Mouse (Mus musculus) limb, embryonic 15.5 days (tissue): ENCODE measurements around the gene Lrp2. TPM values are rescaled to one million over a fixed set of nuclear protein-coding genes. Genes with fewer than 3 reads are reported as not detected.
"Not testable (repeated sequence)": the region's sequence is repeated elsewhere in the genome, so short reads cannot be mapped to it uniquely, and the experiment has no call there.

Experiments used
- ATAC-seq: fragments of 200-750 bp; cut with Nextera tagmentation; 2 replicates; pipeline ENCODE4 v1.8.0; 2017; ENCODE audit warnings: low read depth, moderate TSS enrichment; ENCODE audit not compliant: insufficient number of reproducible peaks, low FRiP score, low TSS enrichment
- H3K27ac ChIP-seq: fragments of 300-500 bp; sonication (generic); 2 replicates; pipeline ENCODE4 v1.5.1; 2015; ENCODE audit warnings: moderate library complexity, mild to moderate bottlenecking, inconsistent platforms
- H3K27me3 ChIP-seq: fragments of 300-500 bp; sonication (generic); 2 replicates; pipeline ENCODE4 v1.6.1; 2015; ENCODE audit warnings: inconsistent platforms
- H3K36me3 ChIP-seq: fragments of 300-500 bp; sonication (generic); 2 replicates; pipeline ENCODE4 v1.6.1; 2015; ENCODE audit warnings: inconsistent platforms
- H3K4me1 ChIP-seq: fragments of 300-500 bp; sonication (generic); 2 replicates; pipeline ENCODE4 v1.6.1; 2015; ENCODE audit warnings: inconsistent platforms
- H3K4me2 ChIP-seq: fragments of 300-500 bp; sonication (generic); 2 replicates; pipeline ENCODE4 v1.6.1; 2015; ENCODE audit warnings: mild to moderate bottlenecking, inconsistent platforms
- H3K4me3 ChIP-seq: fragments of 300-500 bp; sonication (generic); 2 replicates; pipeline ENCODE4 v1.5.1; 2015; ENCODE audit warnings: mild to moderate bottlenecking, inconsistent platforms
- H3K9ac ChIP-seq: fragments of 300-500 bp; sonication (generic); 2 replicates; pipeline ENCODE4 v1.6.1; 2015; ENCODE audit warnings: inconsistent platforms
- H3K9me3 ChIP-seq: fragments of 300-500 bp; sonication (generic); 2 replicates; pipeline ENCODE4 v1.6.1; 2016; ENCODE audit warnings: inconsistent platforms
- WGBS: fragments of 180-500 bp; shearing (Covaris S2); methylation state at CpG from one replicate; pipeline ENCODE4 v1.1.7; 2015; 5-methylcytosine and 5-hydroxymethylcytosine counted together
- polyA plus RNA-seq: library from polyadenylated mRNA; unstranded; fragments of >200 nt; fragmentation: Nextera tagmentation; extraction: Ambion mirVana; gene quantifications from 2 replicates; pipeline ENCODE4 v1.2.1, GENCODE M21; 2015

Lrp2 gene
- polyA plus RNA-seq, 1 experiment from 2014 or later, result not detected

DNA sequence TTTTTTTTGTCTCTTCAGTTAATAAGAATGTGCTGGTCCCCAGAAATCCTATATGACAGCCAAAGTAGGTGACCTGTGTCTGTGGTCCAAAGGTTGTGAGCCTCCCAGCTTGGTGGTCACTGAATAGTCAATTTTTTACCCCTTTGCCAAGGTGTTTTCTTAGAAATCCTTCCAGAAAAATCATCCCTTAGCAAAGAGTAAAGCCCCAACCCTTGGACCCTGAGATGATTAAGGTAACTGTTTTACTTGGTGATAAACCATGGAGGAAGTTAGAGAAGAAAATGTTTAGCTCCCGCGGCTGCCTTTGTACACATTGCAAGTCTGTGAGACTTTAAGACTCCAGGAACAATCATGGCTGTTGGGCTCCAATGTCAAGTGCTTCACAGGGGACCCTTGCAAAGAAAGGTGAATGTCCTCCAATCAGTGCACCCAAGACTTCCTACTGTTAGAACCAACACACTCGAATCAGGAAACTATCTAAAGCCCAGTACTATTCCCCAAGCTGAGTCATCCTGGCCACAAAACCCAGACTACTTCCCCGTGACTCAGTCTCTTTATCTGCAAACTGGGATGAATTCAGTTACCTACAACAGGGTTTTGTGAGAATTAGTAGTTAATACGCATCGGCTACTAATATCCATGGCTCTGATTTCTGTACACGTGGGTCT lies 18.0 kb upstream of the Lrp2 start:
- H3K4me2 ChIP-seq, result no peak overlapping the region
- H3K27ac ChIP-seq, result no peak overlapping the region
- H3K9ac ChIP-seq, result no peak overlapping the region
- H3K27me3 ChIP-seq, result no peaks in the 10 kb centered on the region
- H3K36me3 ChIP-seq, result no peaks in the 10 kb centered on the region
- H3K4me3 ChIP-seq, result no peak overlapping the region
- no peaks in the 10 kb centered on the region for H3K4me1 ChIP-seq
- no peak for ATAC-seq
- 91% methylated on average over 7 of the region's 7 CpGs for WGBS
- no peaks in the 10 kb centered on the region for H3K9me3 ChIP-seq

DNA sequence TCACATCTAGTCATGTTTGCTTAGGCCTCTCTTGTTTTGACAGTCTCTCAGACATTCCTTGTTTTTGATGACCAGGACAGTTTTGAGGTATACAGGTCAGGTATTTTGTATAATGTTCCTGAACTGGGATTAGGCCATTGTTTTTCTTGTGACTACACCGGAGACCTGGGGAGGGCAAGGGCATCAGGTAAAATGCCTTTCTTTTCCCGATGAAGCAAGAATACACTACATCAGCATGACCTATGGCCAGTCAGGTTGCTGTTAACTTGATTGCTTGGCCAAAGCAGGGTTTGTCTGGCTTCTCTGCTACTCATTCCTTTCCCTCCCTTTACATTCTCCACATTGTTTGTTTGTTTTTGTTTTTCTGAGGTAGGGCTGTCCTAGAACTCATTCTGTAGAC lies 7.3 kb upstream of the Lrp2 start:
- Histone ChIP-seq H3K4me2 (no peak overlapping the region), H3K36me3 (no peaks in the 10 kb centered on the region), H3K9ac (no peak overlapping the region), H3K27ac (no peak overlapping the region), H3K4me1 (no peaks in the 10 kb centered on the region), H3K27me3 (peaks cover 20% of the 10 kb centered on the region), H3K4me3 (no peak overlapping the region), H3K9me3 (no peaks in the 10 kb centered on the region)
- ATAC-seq, result no peak
- WGBS, result 90% methylated on average over 2 of the region's 2 CpGs

DNA sequence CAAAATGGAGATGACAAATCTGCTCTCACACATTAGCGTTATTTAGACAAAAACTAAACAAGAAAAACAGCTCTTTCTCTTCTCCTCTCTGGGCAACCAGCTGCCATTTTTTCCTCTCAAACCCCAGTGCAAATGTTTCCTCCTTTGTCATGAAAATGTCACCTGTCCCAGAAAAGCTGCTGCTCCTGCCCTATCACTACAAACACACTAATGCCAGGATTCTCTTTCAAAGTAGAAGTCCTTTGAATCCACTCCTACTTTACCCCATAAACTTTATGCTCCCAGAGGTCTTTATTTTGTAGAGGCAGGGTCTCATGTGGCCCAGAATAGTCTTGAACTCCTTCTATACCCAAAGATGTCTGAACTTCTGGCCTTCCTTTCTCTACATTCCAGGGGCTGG lies 6.7 kb upstream of the Lrp2 start:
- no peak for ATAC-seq
- Histone ChIP-seq H3K9me3 (no peaks in the 10 kb centered on the region), H3K4me2 (no peak overlapping the region), H3K4me1 (peaks cover 6% of the 10 kb centered on the region), H3K36me3 (no peaks in the 10 kb centered on the region), H3K27me3 (peaks cover 27% of the 10 kb centered on the region), H3K27ac (no peak overlapping the region), H3K9ac (no peak overlapping the region), H3K4me3 (no peak overlapping the region)
- WGBS, result 34% methylated on average over 1 of the region's 1 CpGs

- no peak overlapping the region for H3K4me3 ChIP-seq
- ATAC-seq, result no peak
- H3K4me2 ChIP-seq, result no peak overlapping the region
- H3K27me3 ChIP-seq, result peaks cover 32% of the 10 kb centered on the region
- H3K36me3 ChIP-seq, result no peaks in the 10 kb centered on the region
- H3K27ac ChIP-seq, result no peak overlapping the region
- no peak overlapping the region for H3K9ac ChIP-seq
- 65% methylated on average over 7 of the region's 7 CpGs for WGBS
- peaks cover 11% of the 10 kb centered on the region for H3K4me1 ChIP-seq
- H3K9me3 ChIP-seq, result no peaks in the 10 kb centered on the region
Measured at GRCm38 (mm10) chr2:69591966-69592505, 6.2 kb upstream of the Lrp2 start.

GRCm38 (mm10) chr2:69590548-69590947 lies 4.7 kb upstream of the Lrp2 start:
- no peak for ATAC-seq
- peaks cover 45% of the 10 kb centered on the region for H3K27me3 ChIP-seq
- WGBS, result 74% methylated on average over 1 of the region's 1 CpGs
- H3K4me1 ChIP-seq, result peaks cover 22% of the 10 kb centered on the region
- H3K4me2 ChIP-seq, result no peak overlapping the region
- H3K27ac ChIP-seq, result no peak overlapping the region
- H3K9me3 ChIP-seq, result no peaks in the 10 kb centered on the region
- H3K36me3 ChIP-seq, result no peaks in the 10 kb centered on the region
- no peak overlapping the region for H3K4me3 ChIP-seq
- H3K9ac ChIP-seq, result no peak overlapping the region

GRCm38 (mm10) chr2:69587896-69588295 lies 2.0 kb upstream of the Lrp2 start:
- H3K36me3 ChIP-seq, result no peaks in the 10 kb centered on the region
- no peak overlapping the region for H3K27ac ChIP-seq
- peak overlapping the region; percentile 20 for H3K4me3 ChIP-seq
- peaks cover 29% of the 10 kb centered on the region for H3K4me1 ChIP-seq
- peaks cover 69% of the 10 kb centered on the region for H3K27me3 ChIP-seq
- no peak overlapping the region for H3K9ac ChIP-seq
- WGBS, result 2% methylated on average over 19 of the region's 23 CpGs
- peak overlapping the region; percentile 38 for H3K4me2 ChIP-seq
- no peak for ATAC-seq
- H3K9me3 ChIP-seq, result no peaks in the 10 kb centered on the region

DNA sequence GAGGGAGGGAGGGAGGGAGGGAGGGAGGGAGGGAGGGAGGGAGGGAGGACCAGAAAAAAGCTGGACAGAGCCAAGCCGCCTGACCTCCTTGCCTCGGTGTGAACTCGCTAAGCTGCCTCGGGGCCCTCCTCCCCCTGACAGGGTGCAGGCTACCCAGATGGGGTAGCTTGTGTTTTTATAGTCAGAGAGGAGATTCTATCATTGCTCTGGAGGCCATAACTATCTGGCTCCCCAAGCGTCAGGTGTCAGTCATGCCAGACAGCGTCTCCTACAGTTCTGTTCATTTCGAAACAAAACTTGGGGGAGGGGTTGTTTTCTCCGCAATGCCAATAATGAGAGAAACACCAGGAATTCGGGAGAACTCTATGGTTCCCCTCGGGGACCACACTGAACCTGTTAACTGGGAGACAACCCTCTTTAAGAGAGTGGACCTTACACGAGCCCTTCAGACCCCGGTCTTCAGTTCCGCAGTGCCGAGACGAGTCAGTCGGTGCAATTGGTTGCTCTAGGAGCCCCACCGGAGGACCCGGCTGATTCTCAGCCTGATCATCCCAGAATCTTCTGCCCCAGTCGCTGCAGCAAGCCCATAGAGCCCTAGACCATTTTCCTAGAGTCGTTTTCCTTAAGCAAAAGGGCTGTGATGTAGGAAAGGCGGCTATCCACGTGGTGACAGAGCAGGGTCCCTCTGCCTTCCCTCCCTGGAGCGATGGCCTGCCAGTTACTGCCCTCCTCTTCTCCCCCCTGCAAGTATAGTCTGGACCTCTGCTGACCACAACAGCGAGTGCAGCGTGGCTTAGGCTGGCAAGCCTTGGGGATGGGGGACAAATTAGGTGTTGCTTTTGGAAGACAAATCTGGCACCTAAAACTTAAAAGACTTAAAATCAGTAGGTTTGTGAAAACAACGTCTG lies 1.2 kb upstream of the Lrp2 start:
- Histone ChIP-seq H3K9me3 (no peaks in the 10 kb centered on the region), H3K4me1 (peaks cover 29% of the 10 kb centered on the region), H3K27ac (no peak overlapping the region), H3K9ac (no peak overlapping the region), H3K36me3 (no peaks in the 10 kb centered on the region), H3K4me3 (peak overlapping the region; percentile 28), H3K4me2 (peak overlapping the region; percentile 38), H3K27me3 (peaks cover 77% of the 10 kb centered on the region)
- under 1% methylated on average over 26 of the region's 26 CpGs for WGBS
- no peak for ATAC-seq

- H3K36me3 ChIP-seq, result no peaks in the 10 kb centered on the region
- peak overlapping the region; percentile 11; the same call in 1 of the 2 replicates for H3K9ac ChIP-seq
- no peak for ATAC-seq
- peaks cover 77% of the 10 kb centered on the region for H3K27me3 ChIP-seq
- peak overlapping the region; percentile 48 for H3K4me3 ChIP-seq
- no peaks in the 10 kb centered on the region for H3K9me3 ChIP-seq
- peak overlapping the region; percentile 99 for H3K4me2 ChIP-seq
- WGBS, result under 1% methylated on average over 60 of the region's 61 CpGs
- no peak overlapping the region for H3K27ac ChIP-seq
- H3K4me1 ChIP-seq, result peaks cover 29% of the 10 kb centered on the region
Measured at GRCm38 (mm10) chr2:69585191-69585885, 527 bp downstream of the Lrp2 start.

- ATAC-seq, result no peak
- no peak overlapping the region for H3K9ac ChIP-seq
- peaks cover 29% of the 10 kb centered on the region for H3K4me1 ChIP-seq
- H3K4me2 ChIP-seq, result peak overlapping the region; percentile 17; the same call in 1 of the 2 replicates
- H3K36me3 ChIP-seq, result no peaks in the 10 kb centered on the region
- H3K4me3 ChIP-seq, result peak overlapping the region; percentile 8; the same call in 1 of the 2 replicates
- H3K27me3 ChIP-seq, result peaks cover 68% of the 10 kb centered on the region
- H3K9me3 ChIP-seq, result no peaks in the 10 kb centered on the region
- WGBS, result 3% methylated on average over 20 of the region's 20 CpGs
- no peak overlapping the region for H3K27ac ChIP-seq
Measured at GRCm38 (mm10) chr2:69584117-69584933, 1.5 kb downstream of the Lrp2 start.

GRCm38 (mm10) chr2:69582861-69583260 lies 3.0 kb downstream of the Lrp2 start:
- Histone ChIP-seq H3K4me3 (no peak overlapping the region), H3K27ac (no peak overlapping the region), H3K4me2 (no peak overlapping the region), H3K9ac (no peak overlapping the region), H3K4me1 (peaks cover 26% of the 10 kb centered on the region), H3K27me3 (peaks cover 54% of the 10 kb centered on the region), H3K9me3 (no peaks in the 10 kb centered on the region), H3K36me3 (no peaks in the 10 kb centered on the region)
- WGBS, result 31% methylated on average over 7 of the region's 7 CpGs
- no peak for ATAC-seq

DNA sequence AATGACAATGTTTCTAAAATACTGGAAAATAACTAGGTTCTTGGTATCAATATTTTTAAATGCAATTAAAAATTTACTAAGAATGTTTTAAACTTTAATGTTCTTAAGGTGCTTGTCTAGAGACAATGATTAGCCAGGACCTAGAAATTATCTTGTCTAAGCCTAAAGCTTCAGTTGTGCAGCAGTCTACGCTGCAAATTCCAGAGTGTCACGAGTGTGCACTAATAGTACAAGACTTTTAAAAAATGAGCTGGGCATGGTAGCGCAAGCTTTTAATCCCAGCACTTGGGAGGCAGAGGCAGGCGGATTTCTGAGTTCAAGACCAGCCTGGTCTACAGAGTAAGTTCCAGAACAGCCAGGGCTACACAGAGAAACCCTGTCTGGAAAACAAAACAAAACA lies 3.8 kb downstream of the Lrp2 start:
- not testable (repeated sequence) for ATAC-seq, H3K4me2 ChIP-seq, H3K27ac ChIP-seq, H3K4me3 ChIP-seq, H3K36me3 ChIP-seq, H3K9me3 ChIP-seq, H3K9ac ChIP-seq
- Histone ChIP-seq H3K4me1 (peaks cover 18% of the 10 kb centered on the region), H3K27me3 (peaks cover 46% of the 10 kb centered on the region)
- 86% methylated on average over 4 of the region's 4 CpGs for WGBS
